Mouse (Mus musculus) hindbrain, embryonic 16.5 days (tissue): Measurements from ENCODE around the gene Gtdc1. TPM values are rescaled to one million over a fixed set of nuclear protein-coding genes. Genes with fewer than 3 reads are reported as not detected.

Experiments
- ATAC-seq: fragments of 200-750 bp; cut with Nextera tagmentation; 2 replicates; pipeline ENCODE4 v1.8.0; 2017; ENCODE audit warnings: moderate TSS enrichment, moderate library complexity
- H3K27ac ChIP-seq: fragments of 300-500 bp; sonication (generic); 2 replicates; pipeline ENCODE4 v1.5.1; 2014; ENCODE audit warnings: low read depth, mild to moderate bottlenecking, control low read depth, low read length, moderate library complexity
- H3K27me3 ChIP-seq: fragments of 300-500 bp; sonication (generic); replicated peaks from 2 replicates; pipeline ENCODE4 v1.6.1; 2014; ENCODE audit warnings: low read length; ENCODE audit not compliant: control insufficient read depth, insufficient read depth
- H3K36me3 ChIP-seq: fragments of 300-500 bp; sonication (generic); 2 replicates; pipeline ENCODE4 v1.6.1; 2014; ENCODE audit warnings: mild to moderate bottlenecking, low read length, moderate library complexity, mixed read lengths; ENCODE audit not compliant: control insufficient read depth, insufficient read depth
- H3K4me1 ChIP-seq: fragments of 300-500 bp; sonication (generic); 2 replicates; pipeline ENCODE4 v1.6.1; 2014; ENCODE audit warnings: low read depth, low read length; ENCODE audit not compliant: control insufficient read depth, insufficient read depth
- H3K4me2 ChIP-seq: fragments of 300-500 bp; sonication (generic); 2 replicates; pipeline ENCODE4 v1.6.1; 2014; ENCODE audit warnings: mild to moderate bottlenecking, low read length, control low read depth, moderate library complexity
- H3K4me3 ChIP-seq: fragments of 300-500 bp; sonication (generic); 2 replicates; pipeline ENCODE4 v1.5.1; 2014; ENCODE audit warnings: mild to moderate bottlenecking, low read length, control low read depth, moderate library complexity
- H3K9ac ChIP-seq: fragments of 300-500 bp; sonication (generic); 2 replicates; pipeline ENCODE4 v1.6.1; 2014; ENCODE audit warnings: low read depth, mild to moderate bottlenecking, control low read depth, low read length, moderate library complexity
- H3K9me3 ChIP-seq: fragments of 300-500 bp; sonication (generic); 2 replicates; pipeline ENCODE4 v1.6.1; 2014; ENCODE audit warnings: mild to moderate bottlenecking, low read length, moderate library complexity; ENCODE audit not compliant: control insufficient read depth
- WGBS: fragments of 180-500 bp; shearing (Covaris S2); extraction: QIAGEN DNeasy Blood & Tissue Kit; methylation state at CpG from one replicate; pipeline ENCODE4 v1.1.7; 2014; 5-methylcytosine and 5-hydroxymethylcytosine counted together
- polyA plus RNA-seq: library from polyadenylated mRNA; unstranded; fragments of >200 nt; fragmentation: Nextera tagmentation; extraction: Ambion mirVana; gene quantifications from 2 replicates; pipeline ENCODE4 v1.2.1, GENCODE M21; 2015

Gtdc1 gene
- polyA plus RNA-seq, 1 experiment from 2014 or later, result 21.6 TPM

DNA sequence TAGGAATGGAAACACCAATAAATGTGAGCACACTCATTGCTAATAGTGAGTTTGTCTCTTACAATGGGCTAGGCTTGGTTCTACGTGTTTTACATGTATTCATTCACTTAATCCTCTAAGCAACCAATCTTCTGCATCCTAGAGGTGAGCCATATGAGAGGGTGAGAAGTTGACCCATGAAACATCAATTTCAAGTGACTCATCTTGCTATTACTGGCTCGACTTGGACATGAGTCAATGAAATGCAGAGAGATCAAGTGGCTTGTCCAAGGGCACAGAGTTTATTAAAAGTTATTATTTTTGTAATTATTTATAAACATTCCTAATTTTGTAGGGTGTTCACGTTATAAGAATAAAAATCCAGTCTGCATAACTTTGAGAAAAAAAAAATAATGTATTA is 408.2 kb downstream of the Gtdc1 start:
- no peak overlapping the region for H3K9ac ChIP-seq
- ATAC-seq, result no peak
- no peaks in the 10 kb centered on the region for H3K36me3 ChIP-seq
- H3K9me3 ChIP-seq, result no peaks in the 10 kb centered on the region
- H3K4me3 ChIP-seq, result no peak overlapping the region
- H3K27me3 ChIP-seq, result no peaks in the 10 kb centered on the region; the same call in 1 of the 2 replicates
- H3K4me1 ChIP-seq, result no peaks in the 10 kb centered on the region
- no peak overlapping the region for H3K27ac ChIP-seq
- WGBS, result 88% methylated on average over 3 of the region's 3 CpGs
- H3K4me2 ChIP-seq, result no peak overlapping the region

DNA sequence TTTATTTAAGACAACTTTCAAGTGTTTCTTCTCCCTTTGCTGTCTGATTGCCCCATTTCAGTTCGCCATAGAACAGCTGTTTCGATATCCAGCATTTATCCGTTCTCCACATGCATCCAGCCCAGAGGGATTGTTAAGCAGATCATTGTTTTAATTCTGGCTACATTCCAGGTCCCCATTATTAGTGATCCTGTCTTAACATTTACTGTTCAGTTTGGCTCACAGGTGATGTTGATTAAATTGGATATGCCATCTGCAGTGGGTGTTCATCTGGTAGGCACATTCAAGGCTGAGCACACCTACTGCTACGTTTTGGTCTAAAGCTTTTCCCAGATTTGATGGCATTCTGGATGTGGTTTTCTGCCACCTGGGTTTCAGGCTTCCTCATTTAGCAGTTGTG is 409.4 kb downstream of the Gtdc1 start:
- 57% methylated on average over 4 of the region's 4 CpGs for WGBS
- H3K4me3 ChIP-seq, result no peak overlapping the region
- no peak for ATAC-seq
- no peak overlapping the region for H3K27ac ChIP-seq
- H3K9ac ChIP-seq, result no peak overlapping the region
- no peaks in the 10 kb centered on the region for H3K36me3 ChIP-seq
- H3K9me3 ChIP-seq, result no peaks in the 10 kb centered on the region
- H3K27me3 ChIP-seq, result no peaks in the 10 kb centered on the region
- H3K4me1 ChIP-seq, result no peaks in the 10 kb centered on the region
- H3K4me2 ChIP-seq, result no peak overlapping the region

Other genes starting within 250 kb of the Gtdc1 start
- 30.3 and 36.8 TPM in 2 replicates for gene Zeb2, start 189.7 kb upstream of the Gtdc1 start, polyA plus RNA-seq